Mouse (Mus musculus) C2C12 (cell line): ENCODE measurements around the gene Gm49318. TPM values are rescaled to one million over a fixed set of nuclear protein-coding genes. Genes with fewer than 3 reads are reported as not detected.

Experiments used
- H3K27me3 ChIP-seq: one replicate; pipeline ENCODE4 v1.6.1; 2011; ENCODE audit not compliant: control insufficient read depth, insufficient read depth, insufficient read length
- H3K36me3 ChIP-seq: one replicate; pipeline ENCODE4 v1.6.1; 2011; ENCODE audit not compliant: control insufficient read depth, insufficient read depth
- H3K4me3 ChIP-seq: one replicate; pipeline ENCODE4 v1.5.1; 2011; ENCODE audit warnings: mild to moderate bottlenecking, control low read depth; ENCODE audit not compliant: poor library complexity, insufficient read depth, severe bottlenecking
- H3K79me2 ChIP-seq: one replicate; pipeline ENCODE4 v1.6.1; 2011; ENCODE audit not compliant: control insufficient read depth, insufficient read depth
- H3K79me3 ChIP-seq: one replicate; pipeline ENCODE4 v1.6.1; 2011; ENCODE audit warnings: low read depth, control low read depth
- H3ac ChIP-seq: one replicate; pipeline ENCODE3; 2011; ENCODE audit warnings: low read depth; ENCODE audit not compliant: control insufficient read depth, insufficient read length
- CEBPB ChIP-seq: IDR thresholded peaks from one replicate; pipeline ENCODE4 v1.6.1; 2011; ENCODE audit warnings: low read depth, mild to moderate bottlenecking, control low read depth, moderate library complexity
- CTCF ChIP-seq: IDR thresholded peaks from one replicate; pipeline ENCODE4 v1.5.1; 2011; ENCODE audit not compliant: control insufficient read depth, insufficient read depth, insufficient read length
- FOSL1 ChIP-seq: IDR thresholded peaks from one replicate; pipeline ENCODE4 v1.8.0; 2011; ENCODE audit warnings: mild to moderate bottlenecking, low read length; ENCODE audit not compliant: poor library complexity, insufficient read depth, severe bottlenecking
- MAX ChIP-seq: IDR thresholded peaks from one replicate; pipeline ENCODE4 v1.6.1; 2011; ENCODE audit warnings: mild to moderate bottlenecking, control low read depth
- MYOD1 ChIP-seq: IDR thresholded peaks from one replicate; pipeline ENCODE4 v1.6.1; 2011; ENCODE audit warnings: low read depth; ENCODE audit not compliant: control insufficient read depth, insufficient read length
- MYOG ChIP-seq: IDR thresholded peaks from one replicate; pipeline ENCODE4 v1.6.1; 2011; ENCODE audit not compliant: control insufficient read depth, insufficient read length; ENCODE audit errors: extremely low read depth
- USF1 ChIP-seq: IDR thresholded peaks from one replicate; pipeline ENCODE4 v1.6.1; 2011; ENCODE audit warnings: low read depth, mild to moderate bottlenecking, control low read depth, moderate library complexity
- polyA plus RNA-seq: library from polyadenylated mRNA; unstranded; fragments of >200 nt; fragmentation: generic; extraction: Trizol; gene quantifications from one replicate; pipeline ENCODE4 v1.2.1, GENCODE M21; 2012; ENCODE audit warnings: missing spikeins

Gm49318 gene
- polyA plus RNA-seq, 1 experiment, result not detected

- H3K36me3 ChIP-seq, result peaks cover 60% of the 10 kb centered on the region
- no peak for TF ChIP-seq USF1
- TF ChIP-seq MAX, result no peak
- no peak for TF ChIP-seq MYOG
- TF ChIP-seq CTCF, result no peak
- TF ChIP-seq CEBPB, result no peak
- TF ChIP-seq FOSL1, result no peak
- TF ChIP-seq MYOD1, result no peak
Observed at GRCm38 (mm10) chr9:22011055-22011454, 60.0 kb downstream of the Gm49318 start.

GRCm38 (mm10) chr9:22004546-22004945, 66.5 kb downstream of the Gm49318 start:
- no peak overlapping the region for H3K4me3 ChIP-seq
- TF ChIP-seq MYOD1, result no peak
- TF ChIP-seq MAX, result no peak
- TF ChIP-seq CTCF, result no peak
- no peak for TF ChIP-seq FOSL1
- TF ChIP-seq CEBPB, result no peak
- no peak for TF ChIP-seq MYOG
- no peak for TF ChIP-seq USF1

More at GRCm38 (mm10) chr9:22011055-22011454, 60.0 kb downstream of the Gm49318 start:
- H3K4me3 ChIP-seq, result no peak overlapping the region
- no peaks in the 10 kb centered on the region for H3K79me2 ChIP-seq
- no peaks in the 10 kb centered on the region for H3K27me3 ChIP-seq
- H3K79me3 ChIP-seq, result no peaks in the 10 kb centered on the region
- no peak overlapping the region for H3ac ChIP-seq

GRCm38 (mm10) chr9:22003163-22003554, 67.9 kb downstream of the Gm49318 start:
- Histone ChIP-seq H3K36me3 (peaks cover 36% of the 10 kb centered on the region), H3K27me3 (peaks cover 2% of the 10 kb centered on the region), H3K79me3 (peaks cover 10% of the 10 kb centered on the region), H3ac (peak overlapping the region; percentile 78), H3K4me3 (peak overlapping the region; percentile 59), H3K79me2 (peaks cover 22% of the 10 kb centered on the region)
- no peak for TF ChIP-seq USF1
- TF ChIP-seq CTCF, result no peak
- TF ChIP-seq MAX, result no peak
- no peak for TF ChIP-seq MYOD1

More at GRCm38 (mm10) chr9:22004546-22004945, 66.5 kb downstream of the Gm49318 start:
- Histone ChIP-seq H3K79me2 (peaks cover 22% of the 10 kb centered on the region), H3K36me3 (peaks cover 50% of the 10 kb centered on the region), H3K27me3 (no peaks in the 10 kb centered on the region), H3K79me3 (peaks cover 10% of the 10 kb centered on the region), H3ac (no peak overlapping the region)

- peak within 1 kb of the TSS; percentile 78 for H3ac ChIP-seq
- TF ChIP-seq CTCF, result no peak
- TF ChIP-seq USF1, result peak; percentile 93
- TF ChIP-seq FOSL1, result no peak
- TF ChIP-seq MYOG, result no peak
- TF ChIP-seq MAX, result peak; percentile 61
- TF ChIP-seq CEBPB, result no peak
- no peak for TF ChIP-seq MYOD1
- peaks cover 29% of the 10 kb centered on the region for H3K36me3 ChIP-seq
- H3K27me3 ChIP-seq, result peaks cover 8% of the 10 kb centered on the region
- H3K79me2 ChIP-seq, result peaks cover 22% of the 10 kb centered on the region
- peak within 1 kb of the TSS; percentile 59 for H3K4me3 ChIP-seq
- peaks cover 10% of the 10 kb centered on the region for H3K79me3 ChIP-seq
Observed at GRCm38 (mm10) chr9:22002194-22003162, 68.6 kb downstream of the Gm49318 start, which contains the start of the genes Ccdc151 and Prkcsh. Gene Ccdc151 (minus strand): TSS chr9:22002634. Gene Prkcsh (plus strand): TSS chr9:22002806.

GRCm38 (mm10) chr9:22001633-22002032, 69.4 kb downstream of the Gm49318 start:
- TF ChIP-seq USF1 (no peak), FOSL1 (no peak), MYOG (no peak), CTCF (no peak), MYOD1 (no peak), MAX (no peak), CEBPB (no peak)
- Histone ChIP-seq H3K36me3 (peaks cover 22% of the 10 kb centered on the region), H3K79me3 (peaks cover 10% of the 10 kb centered on the region), H3K4me3 (no peak overlapping the region), H3ac (no peak overlapping the region), H3K27me3 (peaks cover 8% of the 10 kb centered on the region), H3K79me2 (peaks cover 22% of the 10 kb centered on the region)
